ENCODE assay signal across 24 mouse cellular contexts in genomic region chr13:107976886-107977656, GRCm38 (mm10).
DNase-seq lines count a peak whose midpoint lies in the region; ATAC-seq and TF ChIP-seq lines count a peak whose summit lies in the region.
"Had no signal": no experiment of that assay in that cellular context is flagged by ENCODE, and none has a peak within 500 bp of the region (broad histone marks: within the 10 kb centered on the region; RNA-seq: fewer than 3 reads in every experiment).

No protein-coding gene starts in this region.

- no peaks in the 10 kb centered on the region; the same call in 1 of the 2 replicates for H3K27me3 ChIP-seq in embryonic facial prominence, embryonic 14.5 days (replicated peaks; ENCODE audit: control insufficient read depth, insufficient read depth, low read length)
- H3K27me3 ChIP-seq in embryonic facial prominence, embryonic 10.5 days (replicated peaks; ENCODE audit: low read depth, poor library complexity, severe bottlenecking): no peaks in the 10 kb centered on the region
- H3K27me3 ChIP-seq in forebrain, postnatal 0 days (ENCODE audit: insufficient read depth, low read length): no peaks in the 10 kb centered on the region
- H3K27me3 ChIP-seq in forebrain, embryonic 10.5 days (ENCODE audit: poor library complexity, severe bottlenecking): no peaks in the 10 kb centered on the region
- H3K27me3 ChIP-seq in embryonic facial prominence, embryonic 15.5 days: no peaks in the 10 kb centered on the region
- no peaks in the 10 kb centered on the region for H3K27me3 ChIP-seq in midbrain, embryonic 13.5 days
- H3K27me3 ChIP-seq: hindbrain, embryonic 12.5 days; hindbrain, embryonic 15.5 days; Patski had no signal

- H3K4me3 ChIP-seq in embryonic facial prominence, embryonic 14.5 days (ENCODE audit: low read depth, low read length): no peak overlapping the region
- no peak overlapping the region for H3K4me3 ChIP-seq in embryonic facial prominence, embryonic 10.5 days
- H3K4me3 ChIP-seq in forebrain, postnatal 0 days (ENCODE audit: low read depth, low read length): no peak overlapping the region
- H3K4me3 ChIP-seq in forebrain, embryonic 10.5 days: no peak overlapping the region
- H3K4me3 ChIP-seq in embryonic facial prominence, embryonic 15.5 days (replicated peaks): no peak overlapping the region
- no peak overlapping the region for H3K4me3 ChIP-seq in midbrain, embryonic 13.5 days (replicated peaks)
- H3K4me3 ChIP-seq: erythroblast, embryonic 14.5 days; heart, adult 2 months; hindbrain, embryonic 12.5 days; hindbrain, embryonic 15.5 days had no signal

- 0 out of 2 replicates have a peak, but pooled peaks cover 2% of the 10 kb centered on the region for H3K4me1 ChIP-seq in embryonic facial prominence, embryonic 14.5 days (ENCODE audit: control insufficient read depth, insufficient read depth, low read length)
- peaks cover 4% of the 10 kb centered on the region for H3K4me1 ChIP-seq in embryonic facial prominence, embryonic 10.5 days
- H3K4me1 ChIP-seq in forebrain, postnatal 0 days (ENCODE audit: insufficient read depth): no peaks in the 10 kb centered on the region; the same call in 1 of the 2 replicates
- peaks cover 2% of the 10 kb centered on the region for H3K4me1 ChIP-seq in forebrain, embryonic 10.5 days
- no peaks in the 10 kb centered on the region; the same call in 1 of the 2 replicates for H3K4me1 ChIP-seq in embryonic facial prominence, embryonic 15.5 days
- H3K4me1 ChIP-seq in midbrain, embryonic 13.5 days (replicated peaks): peaks cover 5% of the 10 kb centered on the region; the same call in 1 of the 2 replicates
- H3K4me1 ChIP-seq: hindbrain, embryonic 15.5 days had no signal

- no peak overlapping the region for H3K27ac ChIP-seq in embryonic facial prominence, embryonic 14.5 days (replicated peaks; ENCODE audit: low read depth, low read length)
- H3K27ac ChIP-seq in embryonic facial prominence, embryonic 10.5 days (replicated peaks): no peak overlapping the region
- H3K27ac ChIP-seq in forebrain, postnatal 0 days (ENCODE audit: low read depth, low read length): no peak overlapping the region
- H3K27ac ChIP-seq in forebrain, embryonic 10.5 days: no peak overlapping the region
- H3K27ac ChIP-seq in embryonic facial prominence, embryonic 15.5 days (replicated peaks): no peak overlapping the region
- no peak overlapping the region for H3K27ac ChIP-seq in midbrain, embryonic 13.5 days
- H3K27ac ChIP-seq: heart, adult 2 months; hindbrain, embryonic 12.5 days; hindbrain, embryonic 15.5 days had no signal

- 0 out of 2 replicates have a peak, but pooled peaks have one; percentile 2 for ATAC-seq in embryonic facial prominence, embryonic 14.5 days (ENCODE audit: low read depth)
- ATAC-seq in forebrain, postnatal 0 days: peak; percentile 51
- ATAC-seq in embryonic facial prominence, embryonic 15.5 days (ENCODE audit: insufficient number of reproducible peaks, low FRiP score, low TSS enrichment, low read depth): peak; percentile 46; the same call in 1 of the 2 replicates
- ATAC-seq in midbrain, embryonic 13.5 days: no peak
- ATAC-seq: intestine, postnatal 0 days; Patski had no signal

- no peak overlapping the region for H3K4me2 ChIP-seq in embryonic facial prominence, embryonic 14.5 days (ENCODE audit: low read depth, low read length)
- 0 out of 2 replicates have a peak overlapping the region, but pooled peaks have one; percentile 10 for H3K4me2 ChIP-seq in forebrain, postnatal 0 days (ENCODE audit: low read depth)
- no peak overlapping the region for H3K4me2 ChIP-seq in embryonic facial prominence, embryonic 15.5 days (replicated peaks)
- no peak overlapping the region for H3K4me2 ChIP-seq in midbrain, embryonic 13.5 days (replicated peaks)
- H3K4me2 ChIP-seq: heart, embryonic 11.5 days; hindbrain, embryonic 12.5 days; hindbrain, embryonic 15.5 days had no signal

- H3K9ac ChIP-seq in embryonic facial prominence, embryonic 14.5 days (ENCODE audit: low read depth, low read length): no peak overlapping the region
- H3K9ac ChIP-seq in forebrain, postnatal 0 days: no peak overlapping the region
- H3K9ac ChIP-seq in embryonic facial prominence, embryonic 15.5 days: no peak overlapping the region
- no peak overlapping the region for H3K9ac ChIP-seq in midbrain, embryonic 13.5 days (replicated peaks)
- H3K9ac ChIP-seq: hindbrain, embryonic 12.5 days; hindbrain, embryonic 15.5 days had no signal

- WGBS in embryonic facial prominence, embryonic 14.5 days: 68% methylated on average over 16 of the region's 16 CpGs
- WGBS in embryonic facial prominence, embryonic 10.5 days: 84% methylated on average over 16 of the region's 16 CpGs
- 64% methylated on average over 16 of the region's 16 CpGs for WGBS in forebrain, postnatal 0 days
- WGBS in forebrain, embryonic 10.5 days: 90% methylated on average over 16 of the region's 16 CpGs
- WGBS in embryonic facial prominence, embryonic 15.5 days: 69% methylated on average over 16 of the region's 16 CpGs
- WGBS in midbrain, embryonic 13.5 days: 79% methylated on average over 16 of the region's 16 CpGs

- DNase-seq in embryonic facial prominence, embryonic 14.5 days (ENCODE audit: low spot score): peak; percentile 73
- no peak for DNase-seq in embryonic facial prominence, embryonic 10.5 days (ENCODE audit: low spot score)
- DNase-seq in forebrain, postnatal 0 days: peak; percentile 65
- DNase-seq in forebrain, embryonic 10.5 days (ENCODE audit: extremely low spot score, low spot score): no peak
- DNase-seq in right cerebral cortex, postnatal 4 days: peak; percentile 16
- no peak for DNase-seq in right cerebral cortex, postnatal 36 days (ENCODE audit: low spot score in 2 of 2)
- DNase-seq: adrenal gland, postnatal 10 days; adrenal gland, postnatal 36 days; cerebellum, adult 11-12 months; cerebellum, adult 8-10 months; cerebellum, postnatal 10 days; cerebellum, postnatal 36 days; embryo, embryonic 11 days; gastrocnemius, postnatal 25 days; heart, adult 2 months had no signal

- TF ChIP-seq CTCF in forebrain, postnatal 0 days (IDR thresholded peaks at IDR 0.05; ENCODE audit: low read depth): no peak

- no peaks in the 10 kb centered on the region for H3K36me3 ChIP-seq in embryonic facial prominence, embryonic 14.5 days (ENCODE audit: control insufficient read depth, insufficient read depth, low read length)
- H3K36me3 ChIP-seq in embryonic facial prominence, embryonic 10.5 days (replicated peaks): no peaks in the 10 kb centered on the region
- H3K36me3 ChIP-seq in forebrain, postnatal 0 days (ENCODE audit: insufficient read depth): no peaks in the 10 kb centered on the region
- H3K36me3 ChIP-seq in forebrain, embryonic 10.5 days (replicated peaks): no peaks in the 10 kb centered on the region
- H3K36me3 ChIP-seq in embryonic facial prominence, embryonic 15.5 days: no peaks in the 10 kb centered on the region
- H3K36me3 ChIP-seq in midbrain, embryonic 13.5 days: no peaks in the 10 kb centered on the region
- H3K36me3 ChIP-seq: G1E; hindbrain, embryonic 12.5 days; hindbrain, embryonic 15.5 days had no signal

- H3K9me3 ChIP-seq in embryonic facial prominence, embryonic 14.5 days (ENCODE audit: control insufficient read depth, low read length): no peaks in the 10 kb centered on the region
- H3K9me3 ChIP-seq in embryonic facial prominence, embryonic 10.5 days: no peaks in the 10 kb centered on the region
- H3K9me3 ChIP-seq in forebrain, postnatal 0 days (ENCODE audit: low read length): no peaks in the 10 kb centered on the region
- no peaks in the 10 kb centered on the region for H3K9me3 ChIP-seq in forebrain, embryonic 10.5 days
- no peaks in the 10 kb centered on the region for H3K9me3 ChIP-seq in embryonic facial prominence, embryonic 15.5 days (replicated peaks)
- H3K9me3 ChIP-seq in midbrain, embryonic 13.5 days: no peaks in the 10 kb centered on the region
- H3K9me3 ChIP-seq: G1E; hindbrain, embryonic 12.5 days; hindbrain, embryonic 15.5 days had no signal

Comparison
In these comparisons a context has a peak if more than half of its experiments do, and no peak if none do; other contexts are left out.
1. DNase-seq: peak in embryonic facial prominence, embryonic 14.5 days (single experiment), forebrain, postnatal 0 days (single experiment) and right cerebral cortex, postnatal 4 days (single experiment); none in embryonic facial prominence, embryonic 10.5 days (single experiment), forebrain, embryonic 10.5 days (single experiment) and right cerebral cortex, postnatal 36 days (0 of 2).